Mouse (Mus musculus) hindbrain, embryonic 11.5 days (tissue): Measurements from ENCODE around the gene Klhdc8b. TPM values are rescaled to one million over a fixed set of nuclear protein-coding genes. Genes with fewer than 3 reads are reported as not detected.

ENCODE experiments used
- ATAC-seq: fragments of 200-750 bp; cut with Nextera tagmentation; 2 replicates; pipeline ENCODE4 v1.8.0; 2017; ENCODE audit warnings: mild to moderate bottlenecking, moderate TSS enrichment, moderate library complexity; ENCODE audit not compliant: low FRiP score
- DNase-seq: peaks from one replicate; pipeline ENCODE4 v3.0.0-alpha.2; 2015; ENCODE audit warnings: low spot score
- H3K27ac ChIP-seq: fragments of 300-500 bp; sonication (generic); 2 replicates; pipeline ENCODE4 v1.5.1; 2014; ENCODE audit warnings: mild to moderate bottlenecking, low read depth, low read length
- H3K27me3 ChIP-seq: fragments of 300-500 bp; sonication (generic); 2 replicates; pipeline ENCODE4 v1.6.1; 2014; ENCODE audit warnings: mild to moderate bottlenecking, low read length, moderate library complexity, mixed read lengths; ENCODE audit not compliant: control insufficient read depth, insufficient read depth
- H3K36me3 ChIP-seq: fragments of 300-500 bp; sonication (generic); 2 replicates; pipeline ENCODE4 v1.6.1; 2014; ENCODE audit warnings: mild to moderate bottlenecking, low read length, moderate library complexity, mixed read lengths; ENCODE audit not compliant: control insufficient read depth, insufficient read depth
- H3K4me1 ChIP-seq: fragments of 300-500 bp; sonication (generic); replicated peaks from 2 replicates; pipeline ENCODE4 v1.6.1; 2014; ENCODE audit warnings: low read length, mixed read lengths; ENCODE audit not compliant: control insufficient read depth, insufficient read depth
- H3K4me2 ChIP-seq: fragments of 300-500 bp; sonication (generic); replicated peaks from 2 replicates; pipeline ENCODE4 v1.6.1; 2014; ENCODE audit warnings: mild to moderate bottlenecking, low read depth, low read length
- H3K4me3 ChIP-seq: fragments of 300-500 bp; sonication (generic); 2 replicates; pipeline ENCODE4 v1.5.1; 2014; ENCODE audit warnings: low read depth, low read length
- H3K9ac ChIP-seq: fragments of 300-500 bp; sonication (generic); 2 replicates; pipeline ENCODE4 v1.6.1; 2014; ENCODE audit warnings: low read depth, low read length
- H3K9me3 ChIP-seq: fragments of 300-500 bp; sonication (generic); 2 replicates; pipeline ENCODE4 v1.6.1; 2016; ENCODE audit warnings: low read length; ENCODE audit not compliant: control insufficient read depth
- WGBS: fragments of 180-500 bp; shearing (Covaris S2); extraction: QIAGEN DNeasy Blood & Tissue Kit; methylation state at CpG from one replicate; pipeline ENCODE4 v1.1.7; 2014; 5-methylcytosine and 5-hydroxymethylcytosine counted together
- polyA plus RNA-seq: library from polyadenylated mRNA; unstranded; fragments of >200 nt; fragmentation: Nextera tagmentation; extraction: Ambion mirVana; gene quantifications from 2 replicates; pipeline ENCODE4 v1.2.1, GENCODE M21; 2014

Gene Klhdc8b
- polyA plus RNA-seq, 1 experiment from 2014 or later: 28.8 TPM

- DNase-seq (no peak), ATAC-seq (no peak)
- 53% methylated on average over 7 of the region's 7 CpGs for WGBS
- Histone ChIP-seq H3K4me1 (no peaks in the 10 kb centered on the region), H3K9ac (no peak overlapping the region), H3K9me3 (no peaks in the 10 kb centered on the region), H3K36me3 (no peaks in the 10 kb centered on the region), H3K4me2 (no peak overlapping the region), H3K27me3 (no peaks in the 10 kb centered on the region), H3K27ac (no peak overlapping the region), H3K4me3 (no peak overlapping the region)
These were observed 60.0 kb downstream of the Klhdc8b start for GRCm38 (mm10) chr9:108401186-108401960.

- WGBS: 97% methylated on average over 3 of the region's 3 CpGs
- ATAC-seq: no peak
- Histone ChIP-seq H3K27me3 (no peaks in the 10 kb centered on the region), H3K36me3 (no peaks in the 10 kb centered on the region), H3K4me3 (no peak overlapping the region), H3K4me1 (no peaks in the 10 kb centered on the region), H3K27ac (no peak overlapping the region), H3K9me3 (no peaks in the 10 kb centered on the region), H3K9ac (no peak overlapping the region), H3K4me2 (no peak overlapping the region)
- no peak for DNase-seq
These were observed 63.1 kb downstream of the Klhdc8b start for GRCm38 (mm10) chr9:108398324-108398723.

Other genes with a start within 250 kb of the Klhdc8b start
- gene Dag1, start 197.6 kb downstream of the Klhdc8b start, polyA plus RNA-seq: 51.0 and 52.0 TPM in 2 replicates
- 64.5 and 66.4 TPM in 2 replicates for gene Nicn1, start 171.2 kb downstream of the Klhdc8b start, polyA plus RNA-seq
- gene Amt, start 164.7 kb downstream of the Klhdc8b start, polyA plus RNA-seq: 20.5 and 23.8 TPM in 2 replicates
- gene Rhoa, start 155.5 kb downstream of the Klhdc8b start, polyA plus RNA-seq: 270 and 295 TPM in 2 replicates
- gene Tcta, start 155.4 kb downstream of the Klhdc8b start, polyA plus RNA-seq: 31.0 and 35.0 TPM in 2 replicates
- 821 and 840 TPM in 2 replicates for gene Gpx1, start 122.7 kb downstream of the Klhdc8b start, polyA plus RNA-seq
- 131 and 143 TPM in 2 replicates for gene Usp4, start 113.7 kb downstream of the Klhdc8b start, polyA plus RNA-seq
- 1.0 and 1.8 TPM in 2 replicates for gene 1700102P08Rik, start 68.8 kb downstream of the Klhdc8b start, polyA plus RNA-seq
- gene Ccdc36, start 33.1 kb downstream of the Klhdc8b start, polyA plus RNA-seq: 1.3 and 1.6 TPM in 2 replicates
- gene BC048562, start 25.1 kb downstream of the Klhdc8b start, polyA plus RNA-seq: not detected in 2 replicates
- 44.1 TPM in 2 replicates for gene Ccdc71, start 1.1 kb downstream of the Klhdc8b start, polyA plus RNA-seq
- gene Lamb2, start 18.2 kb upstream of the Klhdc8b start, polyA plus RNA-seq: 11.3 and 13.4 TPM in 2 replicates
- gene Usp19, start 29.0 kb upstream of the Klhdc8b start, polyA plus RNA-seq: 58.9 and 60.4 TPM in 2 replicates
- 98.1 and 101 TPM in 2 replicates for gene Qars, start 46.1 kb upstream of the Klhdc8b start, polyA plus RNA-seq
- gene Qrich1, start 55.2 kb upstream of the Klhdc8b start, polyA plus RNA-seq: 154 and 166 TPM in 2 replicates
- 163 and 169 TPM in 2 replicates for gene Impdh2, start 98.7 kb upstream of the Klhdc8b start, polyA plus RNA-seq
- 58.8 and 59.4 TPM in 2 replicates for gene Ndufaf3, start 105.9 kb upstream of the Klhdc8b start, polyA plus RNA-seq
- 175 and 177 TPM in 2 replicates for gene Dalrd3, start 108.3 kb upstream of the Klhdc8b start, polyA plus RNA-seq
- gene Wdr6, start 117.2 kb upstream of the Klhdc8b start, polyA plus RNA-seq: 114 and 124 TPM in 2 replicates
- 6.7 and 8.6 TPM in 2 replicates for gene P4htm, start 136.1 kb upstream of the Klhdc8b start, polyA plus RNA-seq
- gene Arih2, start 187.8 kb upstream of the Klhdc8b start, polyA plus RNA-seq: 41.6 and 49.1 TPM in 2 replicates
- gene Slc25a20, start 200.5 kb upstream of the Klhdc8b start, polyA plus RNA-seq: 22.8 and 27.5 TPM in 2 replicates
- gene Prkar2a, start 227.7 kb upstream of the Klhdc8b start, polyA plus RNA-seq: 45.0 and 52.0 TPM in 2 replicates